Mouse (Mus musculus) cerebellum, adult 2 months (tissue): ENCODE results near the gene Lrrc40. TPM values are rescaled to one million over a fixed set of nuclear protein-coding genes. Genes with fewer than 3 reads are reported as not detected.

Source experiments
- DNase-seq, 2 experiments: peaks; one replicate each; pipeline ENCODE4 v3.0.0; 2021
- H3K27ac ChIP-seq: fragments of 200-500 bp; 2 replicates; pipeline ENCODE4 v1.5.1; 2012; ENCODE audit warnings: low read length, control low read depth, inconsistent platforms; ENCODE audit not compliant: insufficient read depth
- H3K27me3 ChIP-seq: fragments of 200-500 bp; 2 replicates; pipeline ENCODE4 v1.6.1; 2012; ENCODE audit warnings: inconsistent platforms, mild to moderate bottlenecking, low read length, moderate library complexity; ENCODE audit not compliant: control insufficient read depth, insufficient read depth
- H3K4me1 ChIP-seq: fragments of 200-500 bp; 2 replicates; pipeline ENCODE4 v1.6.1; 2011; ENCODE audit warnings: low read length; ENCODE audit not compliant: control insufficient read depth, insufficient read depth
- H3K4me3 ChIP-seq: fragments of 200-500 bp; replicated peaks from 2 replicates; pipeline ENCODE3; 2011; ENCODE audit warnings: mild to moderate bottlenecking, low read depth, low read length, control low read depth; ENCODE audit not compliant: insufficient read depth
- CTCF ChIP-seq: fragments of 200-500 bp; IDR thresholded peaks from 2 replicates; pipeline ENCODE4 v1.5.1; 2011; ENCODE audit warnings: low read depth, mild to moderate bottlenecking, control low read depth, low read length, moderate library complexity, borderline replicate concordance; ENCODE audit not compliant: insufficient read depth
- POLR2A ChIP-seq: fragments of 200-500 bp; IDR thresholded peaks from 2 replicates; pipeline ENCODE4 v1.6.1; 2011; ENCODE audit warnings: low read length, control low read depth, borderline replicate concordance; ENCODE audit not compliant: insufficient read depth
- WGBS: fragments of 180-500 bp; shearing (Covaris S2); methylation state at CpG from one replicate; pipeline ENCODE4 v1.1.7; 2018; 5-methylcytosine and 5-hydroxymethylcytosine counted together
- polyA plus RNA-seq: library from polyadenylated mRNA; depleted of rRNA; stranded (reverse); fragments of >200 nt; gene quantifications from 2 replicates; pipeline ENCODE4 v1.2.3, GENCODE M21; 2012; rRNA removed

Gene Lrrc40
- polyA plus RNA-seq, 1 experiment, result 23.3 TPM

- Histone ChIP-seq H3K27ac (no peak overlapping the region), H3K4me1 (no peaks in the 10 kb centered on the region), H3K4me3 (no peak overlapping the region), H3K27me3 (no peaks in the 10 kb centered on the region)
- WGBS, result 78% methylated on average over 2 of the region's 2 CpGs
- no peak for TF ChIP-seq CTCF
- DNase-seq, result no peak
Measured at GRCm38 (mm10) chr3:158103467-158103866, 67.0 kb downstream of the Lrrc40 start.

- H3K27ac ChIP-seq, result no peak overlapping the region
- no peak for DNase-seq
- H3K27me3 ChIP-seq, result no peaks in the 10 kb centered on the region
- WGBS, result 44% methylated on average over 1 of the region's 1 CpGs
- no peaks in the 10 kb centered on the region for H3K4me1 ChIP-seq
- no peak for TF ChIP-seq CTCF
- no peak for TF ChIP-seq POLR2A
- no peak overlapping the region for H3K4me3 ChIP-seq
Measured at GRCm38 (mm10) chr3:158105260-158105659, 68.8 kb downstream of the Lrrc40 start.

Other genes with a start within 250 kb of the Lrrc40 start
- 3.3 and 3.9 TPM in 2 replicates for gene Cth, start 111.6 kb upstream of the Lrrc40 start, polyA plus RNA-seq
- gene Ankrd13c, start 89.4 kb upstream of the Lrrc40 start, polyA plus RNA-seq, result 37.5 and 37.7 TPM in 2 replicates
- gene Srsf11, start within 50 bp of the Lrrc40 start, polyA plus RNA-seq, result 419 and 433 TPM in 2 replicates